Mouse (Mus musculus): Measurements from ENCODE around the gene Kcnn3. TPM values are rescaled to one million over a fixed set of nuclear protein-coding genes. Genes with fewer than 3 reads are reported as not detected.

The Kcnn3 gene
- polyA plus RNA-seq, 1 experiment from 2014 or later, result 4.0 TPM

- Histone ChIP-seq H3K36me3 (ENCODE audit: control insufficient read depth, insufficient read depth) (no peaks in the 10 kb centered on the region), H3K27me3 (ENCODE audit: control insufficient read depth, insufficient read depth, low read length) (no peaks in the 10 kb centered on the region), H3K4me3 (ENCODE audit: low read length) (no peak overlapping the region), H3K27ac (ENCODE audit: low read length) (no peak overlapping the region), H3K9ac (ENCODE audit: low read length) (no peak overlapping the region), H3K9me3 (replicated peaks; ENCODE audit: control insufficient read depth, low read length) (no peaks in the 10 kb centered on the region), H3K4me2 (ENCODE audit: low read depth, low read length) (no peak overlapping the region), H3K4me1 (ENCODE audit: control insufficient read depth, insufficient read depth, low read length) (peaks cover 1% of the 10 kb centered on the region; the same call in 1 of the 2 replicates)
- 58% methylated on average over 7 of the region's 7 CpGs for WGBS
- no peak for ATAC-seq (replicated peaks; ENCODE audit: extremely low read depth, insufficient read depth, low FRiP score)
These were observed 203.6 kb downstream of the Kcnn3 start for GRCm38 (mm10) chr3:89723400-89724084.

Other genes with a start within 250 kb of the Kcnn3 start
- 44.8 and 51.1 TPM in 2 replicates for gene Slc50a1, start 249.6 kb upstream of the Kcnn3 start, polyA plus RNA-seq (2015; fragmentation: Nextera tagmentation; extraction: Ambion mirVana)
- 34.4 and 45.5 TPM in 2 replicates for gene Efna1, start 239.0 kb upstream of the Kcnn3 start, polyA plus RNA-seq (2015; fragmentation: Nextera tagmentation; extraction: Ambion mirVana)
- 0.89 and 1.1 TPM in 2 replicates for gene Efna3, start 197.2 kb upstream of the Kcnn3 start, polyA plus RNA-seq (2015; fragmentation: Nextera tagmentation; extraction: Ambion mirVana)
- 5.2 and 7.3 TPM in 2 replicates for gene Efna4, start 182.1 kb upstream of the Kcnn3 start, polyA plus RNA-seq (2015; fragmentation: Nextera tagmentation; extraction: Ambion mirVana)
- 61.5 and 73.6 TPM in 2 replicates for gene Adam15, start 170.2 kb upstream of the Kcnn3 start, polyA plus RNA-seq (2015; fragmentation: Nextera tagmentation; extraction: Ambion mirVana)
- not detected in 2 replicates for gene Dcst2, start 158.2 kb upstream of the Kcnn3 start, polyA plus RNA-seq (2015; fragmentation: Nextera tagmentation; extraction: Ambion mirVana)
- gene Dcst1, start 154.9 kb upstream of the Kcnn3 start, polyA plus RNA-seq (2015; fragmentation: Nextera tagmentation; extraction: Ambion mirVana), result 0.06 and 0.21 TPM in 2 replicates
- 1.7 and 2.6 TPM in 2 replicates for gene Zbtb7b, start 125.4 kb upstream of the Kcnn3 start, polyA plus RNA-seq (2015; fragmentation: Nextera tagmentation; extraction: Ambion mirVana)
- gene Lenep, start 117.4 kb upstream of the Kcnn3 start, polyA plus RNA-seq (2015; fragmentation: Nextera tagmentation; extraction: Ambion mirVana), result 1.7 TPM in 1 of 2 replicates, not detected in the other
- gene Flad1, start 108.3 kb upstream of the Kcnn3 start, polyA plus RNA-seq (2015; fragmentation: Nextera tagmentation; extraction: Ambion mirVana), result 38.8 and 41.0 TPM in 2 replicates
- gene Cks1b, start 101.8 kb upstream of the Kcnn3 start, polyA plus RNA-seq (2015; fragmentation: Nextera tagmentation; extraction: Ambion mirVana), result 288 and 304 TPM in 2 replicates
- gene Shc1, start 101.7 kb upstream of the Kcnn3 start, polyA plus RNA-seq (2015; fragmentation: Nextera tagmentation; extraction: Ambion mirVana), result 67.7 and 72.3 TPM in 2 replicates
- 21.8 and 24.0 TPM in 2 replicates for gene Pygo2, start 90.0 kb upstream of the Kcnn3 start, polyA plus RNA-seq (2015; fragmentation: Nextera tagmentation; extraction: Ambion mirVana)
- 67.5 and 74.8 TPM in 2 replicates for gene Pbxip1, start 83.5 kb upstream of the Kcnn3 start, polyA plus RNA-seq (2015; fragmentation: Nextera tagmentation; extraction: Ambion mirVana)
- gene Pmvk, start 65.6 kb upstream of the Kcnn3 start, polyA plus RNA-seq (2015; fragmentation: Nextera tagmentation; extraction: Ambion mirVana), result 51.5 and 59.3 TPM in 2 replicates
- 8.4 and 8.8 TPM in 2 replicates for gene Adar, start 194.9 kb downstream of the Kcnn3 start, polyA plus RNA-seq (2015; fragmentation: Nextera tagmentation; extraction: Ambion mirVana)
- 0.25 and 0.29 TPM in 2 replicates for gene Chrnb2, start 244.5 kb downstream of the Kcnn3 start, polyA plus RNA-seq (2015; fragmentation: Nextera tagmentation; extraction: Ambion mirVana)